13 mouse cellular contexts compared by ENCODE assay signal in the genomic region with DNA sequence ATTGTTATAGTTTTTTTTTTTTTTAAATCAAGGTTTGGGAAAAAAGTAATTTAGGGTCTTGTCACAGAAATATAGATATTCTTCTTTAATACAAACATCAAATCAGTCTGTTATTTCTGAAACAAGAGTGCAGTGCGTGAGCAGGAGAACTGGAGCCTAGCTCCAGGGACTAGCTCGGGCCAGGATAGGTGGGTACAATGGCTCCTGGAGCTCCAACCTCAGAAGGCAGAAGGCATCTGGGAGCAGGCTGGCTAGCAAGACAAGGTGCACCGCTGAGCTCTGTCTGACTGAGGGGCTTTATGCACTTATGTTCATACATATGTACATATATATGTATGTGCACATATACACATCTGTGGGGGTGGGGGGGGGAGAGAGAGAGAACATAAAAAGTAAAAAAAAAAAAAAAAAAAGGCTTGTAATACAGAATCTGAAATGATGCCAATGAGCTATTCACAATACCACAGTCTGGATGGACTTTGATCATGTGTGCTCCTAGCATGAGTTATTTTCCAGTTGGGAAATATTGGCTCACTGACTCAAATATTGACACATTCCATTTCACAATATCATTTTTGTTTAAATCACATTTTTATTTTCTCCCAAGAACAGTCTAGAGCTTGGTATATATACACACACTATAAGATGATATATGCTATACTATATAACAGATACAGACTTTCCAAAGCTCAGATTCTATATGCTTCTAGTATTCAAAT.
"Had no signal": no experiment of that assay in that cellular context is flagged by ENCODE, and none has a peak within 500 bp of the region (broad histone marks: within the 10 kb centered on the region; RNA-seq: fewer than 3 reads in every experiment).

No protein-coding gene starts in this region.

- H3K27me3 ChIP-seq: kidney, embryonic 15.5 days; limb, embryonic 12.5 days; liver, embryonic 13.5 days; midbrain, embryonic 12.5 days; neural tube, embryonic 13.5 days had no signal

- H3K4me1 ChIP-seq: kidney, embryonic 15.5 days; limb, embryonic 12.5 days; midbrain, embryonic 12.5 days; neural tube, embryonic 13.5 days had no signal

- H3K9me3 ChIP-seq: kidney, embryonic 15.5 days; limb, embryonic 12.5 days; liver, embryonic 13.5 days; midbrain, embryonic 12.5 days; neural tube, embryonic 13.5 days had no signal

- H3K4me3 ChIP-seq: kidney, embryonic 15.5 days; limb, embryonic 12.5 days; liver, embryonic 13.5 days; midbrain, embryonic 12.5 days; neural tube, embryonic 13.5 days had no signal

- ATAC-seq: midbrain, embryonic 16.5 days had no signal

- H3K4me2 ChIP-seq: kidney, embryonic 15.5 days; limb, embryonic 12.5 days; liver, embryonic 13.5 days; lung, embryonic 14.5 days; midbrain, embryonic 12.5 days; neural tube, embryonic 13.5 days had no signal

- H3K27ac ChIP-seq: kidney, embryonic 15.5 days; limb, embryonic 12.5 days; liver, embryonic 13.5 days; midbrain, embryonic 12.5 days; neural tube, embryonic 13.5 days had no signal

- DNase-seq: kidney, adult 11 months; kidney, postnatal 14 days; liver, embryonic 13.5 days; lung, embryonic 14.5 days; right cerebral cortex, adult 18-20 months; right cerebral cortex, postnatal 25 days; thymus, adult 18-20 months; thymus, postnatal 25 days had no signal

- H3K9ac ChIP-seq: kidney, embryonic 15.5 days; limb, embryonic 12.5 days; liver, embryonic 13.5 days; lung, embryonic 14.5 days; midbrain, embryonic 12.5 days; neural tube, embryonic 13.5 days had no signal
